In genomic region chr12:40445648-40446449, GRCm38 (mm10) we compare ENCODE assay signal across 8 mouse cellular contexts. TPM values are rescaled to one million over a fixed set of nuclear protein-coding genes. Genes with fewer than 3 reads are reported as not detected.
A peak's percentile ranks its signal among the peaks of the same experiment; 100 is the strongest.
DNase-seq lines count a peak whose midpoint lies in the region; ATAC-seq lines count a peak whose summit lies in the region.

Zfp277 (minus strand) TSS chr12:40445902.
Dock4 (plus strand) TSS chr12:40445952.

- H3K4me1 ChIP-seq in heart, embryonic 10.5 days: peaks cover 33% of the 10 kb centered on the region
- H3K4me1 ChIP-seq in kidney, embryonic 15.5 days: peaks cover 40% of the 10 kb centered on the region

- no peaks in the 10 kb centered on the region for H3K27me3 ChIP-seq in heart, embryonic 10.5 days (ENCODE audit: insufficient read depth, poor library complexity, severe bottlenecking)
- H3K27me3 ChIP-seq in kidney, embryonic 15.5 days: no peaks in the 10 kb centered on the region

- H3K9ac ChIP-seq in kidney, embryonic 15.5 days: peak within 1 kb of the TSS; percentile 77

- H3K9me3 ChIP-seq in heart, embryonic 10.5 days: no peaks in the 10 kb centered on the region
- no peaks in the 10 kb centered on the region for H3K9me3 ChIP-seq in kidney, embryonic 15.5 days (replicated peaks)

- peak; percentile 99 for ATAC-seq in erythroblast, adult 5-6 weeks (replicated peaks; ENCODE audit: low FRiP score, poor library complexity, severe bottlenecking)
- peak; percentile 98 for ATAC-seq in kidney, embryonic 15.5 days (replicated peaks; ENCODE audit: low FRiP score)
- peak; percentile 99 for ATAC-seq in monocyte, adult 5-6 weeks (replicated peaks; ENCODE audit: insufficient number of reproducible peaks, low FRiP score, low TSS enrichment, poor library complexity, severe bottlenecking)

- H3K4me3 ChIP-seq in heart, embryonic 10.5 days: peak within 1 kb of the TSS; percentile 87
- H3K4me3 ChIP-seq in kidney, embryonic 15.5 days (replicated peaks): peak within 1 kb of the TSS; percentile 90

- H3K36me3 ChIP-seq in heart, embryonic 10.5 days: no peaks in the 10 kb centered on the region
- H3K36me3 ChIP-seq in kidney, embryonic 15.5 days: no peaks in the 10 kb centered on the region

- under 1% methylated on average over 78 of the region's 80 CpGs for WGBS in heart, embryonic 10.5 days
- WGBS in kidney, embryonic 15.5 days: under 1% methylated on average over 78 of the region's 80 CpGs

- peak within 1 kb of the TSS; percentile 89 for H3K4me2 ChIP-seq in kidney, embryonic 15.5 days

- DNase-seq in B cell, adult 2 months: peak; percentile 99
- DNase-seq in brain, adult 2 months (ENCODE audit: low read depth, low spot score): peak; percentile 100
- DNase-seq in heart, embryonic 10.5 days (ENCODE audit: low spot score): peak; percentile 100
- peak; percentile 97 for DNase-seq in liver
- DNase-seq in spleen, postnatal 4 days (ENCODE audit: low spot score in 2 of 2): peak; percentile 95 to 96

- peak within 1 kb of the TSS; percentile 88 for H3K27ac ChIP-seq in heart, embryonic 10.5 days
- peak within 1 kb of the TSS; percentile 87 for H3K27ac ChIP-seq in kidney, embryonic 15.5 days

RNA-seq across cellular contexts. Expression of gene Zfp277, which starts in this region (rescaled TPM):
- total RNA-seq in erythroblast, adult 5-6 weeks (2015; ENCODE audit: low replicate concordance): 2.3 and 9.0 TPM in 2 replicates
- 7.0 and 8.4 TPM in 2 replicates for total RNA-seq in erythroblast, adult 5-6 weeks (2017; ENCODE audit: low replicate concordance)
- polyA plus RNA-seq in heart, embryonic 10.5 days (2016; fragmentation: Nextera tagmentation; extraction: Ambion mirVana): 32.4 and 38.9 TPM in 2 replicates
- polyA plus RNA-seq in kidney, embryonic 15.5 days (2015; fragmentation: Nextera tagmentation; extraction: Ambion mirVana): 38.6 and 40.7 TPM in 2 replicates
- total RNA-seq in monocyte, adult 5-6 weeks (2017): 28.1 to 46.3 TPM (median 43.7 TPM) in 3 replicates

RNA-seq across cellular contexts. Expression of gene Dock4, which starts in this region (rescaled TPM):
- total RNA-seq in erythroblast, adult 5-6 weeks (2015; ENCODE audit: low replicate concordance): 0.19 and 1.7 TPM in 2 replicates
- total RNA-seq in erythroblast, adult 5-6 weeks (2017; ENCODE audit: low replicate concordance): 0.17 and 0.28 TPM in 2 replicates
- 7.4 and 10.5 TPM in 2 replicates for polyA plus RNA-seq in heart, embryonic 10.5 days (2016; fragmentation: Nextera tagmentation; extraction: Ambion mirVana)
- polyA plus RNA-seq in kidney, embryonic 15.5 days (2015; fragmentation: Nextera tagmentation; extraction: Ambion mirVana): 15.3 and 17.0 TPM in 2 replicates
- 8.9 to 13.2 TPM (median 9.0 TPM) in 3 replicates for total RNA-seq in monocyte, adult 5-6 weeks (2017)

Comparison
In these comparisons a context has a peak if more than half of its experiments do, and no peak if none do; other contexts are left out.
1. Peak in every context shown above with its lines: DNase-seq, ATAC-seq, H3K4me3 ChIP-seq and H3K27ac ChIP-seq.